In genomic region chr8:71580201-71580600, GRCm38 (mm10) we compare ENCODE assay signal across 17 mouse cellular contexts. TPM values are rescaled to one million over a fixed set of nuclear protein-coding genes. Genes with fewer than 3 reads are reported as not detected.
DNase-seq lines count a peak whose midpoint lies in the region; ATAC-seq lines count a peak whose summit lies in the region.
"Had no signal": no experiment of that assay in that cellular context is flagged by ENCODE, and none has a peak within 500 bp of the region (broad histone marks: within the 10 kb centered on the region; RNA-seq: fewer than 3 reads in every experiment).

No protein-coding gene starts in this region.

- H3K4me2 ChIP-seq in hindbrain, embryonic 14.5 days (replicated peaks), result no peak overlapping the region
- no peak overlapping the region for H3K4me2 ChIP-seq in hindbrain, embryonic 11.5 days (replicated peaks; ENCODE audit: low read depth, low read length)
- no peak overlapping the region for H3K4me2 ChIP-seq in forebrain, embryonic 14.5 days (ENCODE audit: low read length)
- no peak overlapping the region for H3K4me2 ChIP-seq in kidney, embryonic 16.5 days (replicated peaks; ENCODE audit: low read depth, low read length)
- H3K4me2 ChIP-seq: heart, embryonic 15.5 days had no signal

- H3K4me1 ChIP-seq in hindbrain, embryonic 14.5 days (replicated peaks; ENCODE audit: control insufficient read depth, insufficient read depth, low read length), result no peaks in the 10 kb centered on the region
- no peaks in the 10 kb centered on the region for H3K4me1 ChIP-seq in hindbrain, embryonic 11.5 days (replicated peaks; ENCODE audit: control insufficient read depth, insufficient read depth, low read length)
- H3K4me1 ChIP-seq in forebrain, embryonic 14.5 days (ENCODE audit: control insufficient read depth, insufficient read depth, low read length), result no peaks in the 10 kb centered on the region
- H3K4me1 ChIP-seq in kidney, embryonic 16.5 days (ENCODE audit: insufficient read depth, low read length), result no peaks in the 10 kb centered on the region
- H3K4me1 ChIP-seq: heart, embryonic 15.5 days had no signal

- H3K27me3 ChIP-seq in hindbrain, embryonic 14.5 days (ENCODE audit: control insufficient read depth, insufficient read depth, low read length), result no peaks in the 10 kb centered on the region
- no peaks in the 10 kb centered on the region for H3K27me3 ChIP-seq in hindbrain, embryonic 11.5 days (ENCODE audit: control insufficient read depth, insufficient read depth, low read length)
- H3K27me3 ChIP-seq in forebrain, embryonic 14.5 days (replicated peaks; ENCODE audit: control insufficient read depth, insufficient read depth, low read length), result no peaks in the 10 kb centered on the region
- no peaks in the 10 kb centered on the region for H3K27me3 ChIP-seq in kidney, embryonic 16.5 days (ENCODE audit: insufficient read depth, low read length)
- H3K27me3 ChIP-seq: CH12.LX; heart, embryonic 15.5 days had no signal

- peak; percentile 47; the same call in 1 of the 2 replicates for ATAC-seq in hindbrain, embryonic 14.5 days (ENCODE audit: low FRiP score)
- ATAC-seq in hindbrain, embryonic 11.5 days (ENCODE audit: low FRiP score), result no peak
- peak; percentile 26; the same call in 1 of the 2 replicates for ATAC-seq in forebrain, embryonic 14.5 days
- no peak for ATAC-seq in kidney, embryonic 16.5 days (ENCODE audit: low FRiP score, low TSS enrichment)

- H3K4me3 ChIP-seq in hindbrain, embryonic 14.5 days (replicated peaks; ENCODE audit: low read length), result no peak overlapping the region
- H3K4me3 ChIP-seq in hindbrain, embryonic 11.5 days (ENCODE audit: low read depth, low read length), result no peak overlapping the region
- no peak overlapping the region for H3K4me3 ChIP-seq in forebrain, embryonic 14.5 days (ENCODE audit: low read depth, low read length)
- H3K4me3 ChIP-seq in kidney, embryonic 16.5 days (ENCODE audit: low read length), result no peak overlapping the region
- H3K4me3 ChIP-seq: erythroblast, embryonic 14.5 days; heart, embryonic 15.5 days had no signal

- H3K9me3 ChIP-seq in hindbrain, embryonic 14.5 days (ENCODE audit: control insufficient read depth, low read length), result no peaks in the 10 kb centered on the region
- H3K9me3 ChIP-seq in hindbrain, embryonic 11.5 days (ENCODE audit: control insufficient read depth, low read length), result no peaks in the 10 kb centered on the region
- no peaks in the 10 kb centered on the region for H3K9me3 ChIP-seq in forebrain, embryonic 14.5 days (replicated peaks; ENCODE audit: control insufficient read depth, low read length)
- no peaks in the 10 kb centered on the region for H3K9me3 ChIP-seq in kidney, embryonic 16.5 days (ENCODE audit: low read length)
- H3K9me3 ChIP-seq: heart, embryonic 15.5 days had no signal

- H3K9ac ChIP-seq in hindbrain, embryonic 14.5 days, result no peak overlapping the region
- H3K9ac ChIP-seq in hindbrain, embryonic 11.5 days (ENCODE audit: low read depth, low read length), result no peak overlapping the region
- no peak overlapping the region for H3K9ac ChIP-seq in forebrain, embryonic 14.5 days (ENCODE audit: low read length)
- H3K9ac ChIP-seq in kidney, embryonic 16.5 days (replicated peaks; ENCODE audit: low read length), result no peak overlapping the region
- H3K9ac ChIP-seq: heart, embryonic 15.5 days had no signal

- peaks cover 39% of the 10 kb centered on the region for H3K36me3 ChIP-seq in hindbrain, embryonic 14.5 days (replicated peaks; ENCODE audit: control insufficient read depth, insufficient read depth)
- H3K36me3 ChIP-seq in hindbrain, embryonic 11.5 days (ENCODE audit: control insufficient read depth, insufficient read depth, low read length), result no peaks in the 10 kb centered on the region
- H3K36me3 ChIP-seq in forebrain, embryonic 14.5 days (ENCODE audit: control insufficient read depth, insufficient read depth, low read length), result peaks cover 52% of the 10 kb centered on the region
- peaks cover 21% of the 10 kb centered on the region for H3K36me3 ChIP-seq in kidney, embryonic 16.5 days (ENCODE audit: insufficient read depth, low read length)

- H3K27ac ChIP-seq in hindbrain, embryonic 14.5 days, result no peak overlapping the region
- H3K27ac ChIP-seq in hindbrain, embryonic 11.5 days (ENCODE audit: low read depth, low read length), result no peak overlapping the region
- no peak overlapping the region for H3K27ac ChIP-seq in forebrain, embryonic 14.5 days (ENCODE audit: low read depth, low read length)
- H3K27ac ChIP-seq in kidney, embryonic 16.5 days (ENCODE audit: low read length), result no peak overlapping the region
- H3K27ac ChIP-seq: heart, embryonic 15.5 days had no signal

- WGBS in hindbrain, embryonic 14.5 days, result 25% methylated on average over 9 of the region's 9 CpGs
- WGBS in hindbrain, embryonic 11.5 days, result 35% methylated on average over 8 of the region's 9 CpGs
- 23% methylated on average over 9 of the region's 9 CpGs for WGBS in forebrain, embryonic 14.5 days
- WGBS in kidney, embryonic 16.5 days, result 61% methylated on average over 8 of the region's 9 CpGs

- no peak for DNase-seq in hindbrain, embryonic 14.5 days (ENCODE audit: low spot score)
- no peak for DNase-seq in hindbrain, embryonic 11.5 days (ENCODE audit: low spot score)
- peak; percentile 12 for DNase-seq in thymus, postnatal 14 days
- no peak for DNase-seq in thymus, adult 18-20 months
- DNase-seq in forebrain, embryonic 14.5 days (ENCODE audit: low spot score), result peak; percentile 38
- no peak for DNase-seq in heart, adult 8-10 months (ENCODE audit: low spot score)
- DNase-seq: cerebellum, postnatal 36 days; kidney, postnatal 4 days; liver; lung, postnatal 14 days; thymus, postnatal 25 days had no signal

RNA-seq across cellular contexts. Expression of gene Slc27a1, which starts 11.5 kb away (rescaled TPM):
- 41.6 and 57.3 TPM in 2 replicates for polyA plus RNA-seq in hindbrain, embryonic 14.5 days (2014; fragmentation: Nextera tagmentation; extraction: Ambion mirVana)
- 13.7 and 18.2 TPM in 2 replicates for polyA plus RNA-seq in hindbrain, embryonic 11.5 days (2014; fragmentation: Nextera tagmentation; extraction: Ambion mirVana)
- 25.8 and 31.5 TPM in 2 replicates for polyA plus RNA-seq in forebrain, embryonic 14.5 days (2014; fragmentation: Nextera tagmentation; extraction: Ambion mirVana)
- 49.8 and 56.2 TPM in 2 replicates for polyA plus RNA-seq in kidney, embryonic 16.5 days (2015; fragmentation: Nextera tagmentation; extraction: Ambion mirVana)
- 100 to 1,000 TPM; 192 to 237 (median 204) TPM for total RNA-seq in heart, adult 8-10 months (2022)

RNA-seq across cellular contexts. Expression of gene Pgls, which starts 11.8 kb away (rescaled TPM):
- 243 and 246 TPM in 2 replicates for polyA plus RNA-seq in hindbrain, embryonic 14.5 days (2014; fragmentation: Nextera tagmentation; extraction: Ambion mirVana)
- 228 TPM in 2 replicates for polyA plus RNA-seq in hindbrain, embryonic 11.5 days (2014; fragmentation: Nextera tagmentation; extraction: Ambion mirVana)
- 233 and 279 TPM in 2 replicates for polyA plus RNA-seq in forebrain, embryonic 14.5 days (2014; fragmentation: Nextera tagmentation; extraction: Ambion mirVana)
- 244 and 252 TPM in 2 replicates for polyA plus RNA-seq in kidney, embryonic 16.5 days (2015; fragmentation: Nextera tagmentation; extraction: Ambion mirVana)
- 10 to 100 TPM; 57.7 to 65.1 (median 62.6) TPM for total RNA-seq in heart, adult 8-10 months (2022)

RNA-seq across cellular contexts. Expression of gene Nxnl1, which starts 13.8 kb away (rescaled TPM):
- 0.13 TPM in 1 of 2 replicates, not detected in the other for polyA plus RNA-seq in hindbrain, embryonic 14.5 days (2014; fragmentation: Nextera tagmentation; extraction: Ambion mirVana)
- polyA plus RNA-seq in hindbrain, embryonic 11.5 days (2014; fragmentation: Nextera tagmentation; extraction: Ambion mirVana), result not detected in 2 replicates
- polyA plus RNA-seq in forebrain, embryonic 14.5 days (2014; fragmentation: Nextera tagmentation; extraction: Ambion mirVana), result not detected in 2 replicates
- polyA plus RNA-seq in kidney, embryonic 16.5 days (2015; fragmentation: Nextera tagmentation; extraction: Ambion mirVana), result 0.24 and 0.31 TPM in 2 replicates
- total RNA-seq in heart, adult 8-10 months (2022), result under 1 TPM in 2 of 4 experiments, not detected in 2; 0.14 to 0.19 TPM
- polyA plus RNA-seq: erythroblast, embryonic 14.5 days; heart, embryonic 15.5 days; intestine, embryonic 14.5 days; spleen, adult 2 months had no signal

RNA-seq across cellular contexts. Expression of gene Fam129c, which starts 17.2 kb away (rescaled TPM):
- polyA plus RNA-seq in hindbrain, embryonic 14.5 days (2014; fragmentation: Nextera tagmentation; extraction: Ambion mirVana), result 5.2 and 5.7 TPM in 2 replicates
- polyA plus RNA-seq in hindbrain, embryonic 11.5 days (2014; fragmentation: Nextera tagmentation; extraction: Ambion mirVana), result 3.3 and 3.6 TPM in 2 replicates
- polyA plus RNA-seq in forebrain, embryonic 14.5 days (2014; fragmentation: Nextera tagmentation; extraction: Ambion mirVana), result 4.1 and 4.5 TPM in 2 replicates
- polyA plus RNA-seq in kidney, embryonic 16.5 days (2015; fragmentation: Nextera tagmentation; extraction: Ambion mirVana), result 4.6 and 5.3 TPM in 2 replicates
- 1 to 10 TPM; 1.1 to 1.4 (median 1.2) TPM for total RNA-seq in heart, adult 8-10 months (2022)

RNA-seq across cellular contexts. Expression of gene Tmem221, which starts 21.5 kb away (rescaled TPM):
- 0.32 TPM in 1 of 2 replicates, not detected in the other for polyA plus RNA-seq in hindbrain, embryonic 14.5 days (2014; fragmentation: Nextera tagmentation; extraction: Ambion mirVana)
- polyA plus RNA-seq in hindbrain, embryonic 11.5 days (2014; fragmentation: Nextera tagmentation; extraction: Ambion mirVana), result 0.28 and 0.47 TPM in 2 replicates
- polyA plus RNA-seq in forebrain, embryonic 14.5 days (2014; fragmentation: Nextera tagmentation; extraction: Ambion mirVana), result not detected in 2 replicates
- polyA plus RNA-seq in kidney, embryonic 16.5 days (2015; fragmentation: Nextera tagmentation; extraction: Ambion mirVana), result 16.3 and 16.7 TPM in 2 replicates
- total RNA-seq in heart, adult 8-10 months (2022), result under 1 TPM in 2 of 4 experiments, not detected in 2; 0.16 to 0.25 TPM
- polyA plus RNA-seq: erythroblast, embryonic 14.5 days had no signal

Comparison
In these comparisons a context has a peak if more than half of its experiments do, and no peak if none do; other contexts are left out.
1. ATAC-seq: peak in hindbrain, embryonic 14.5 days (single experiment) and forebrain, embryonic 14.5 days (single experiment); none in hindbrain, embryonic 11.5 days (single experiment) and kidney, embryonic 16.5 days (single experiment).
2. DNase-seq: peak in thymus, postnatal 14 days (single experiment) and forebrain, embryonic 14.5 days (single experiment); none in hindbrain, embryonic 14.5 days (single experiment), hindbrain, embryonic 11.5 days (single experiment), thymus, adult 18-20 months (0 of 2) and heart, adult 8-10 months (single experiment).